Mouse (Mus musculus) stomach, embryonic 16.5 days (tissue): Measurements from ENCODE around the gene Parvb. TPM values are rescaled to one million over a fixed set of nuclear protein-coding genes. Genes with fewer than 3 reads are reported as not detected.
A peak's percentile ranks its signal among the peaks of the same experiment; 100 is the strongest.

Source experiments
- ATAC-seq: fragments of 200-750 bp; cut with Nextera tagmentation; 2 replicates; pipeline ENCODE4 v1.8.0; 2017; ENCODE audit warnings: moderate number of reproducible peaks, moderate TSS enrichment; ENCODE audit not compliant: insufficient read depth, low FRiP score
- H3K27ac ChIP-seq: fragments of 300-500 bp; sonication (generic); 2 replicates; pipeline ENCODE4 v1.5.1; 2014; ENCODE audit warnings: low read length
- H3K27me3 ChIP-seq: fragments of 300-500 bp; sonication (generic); 2 replicates; pipeline ENCODE4 v1.6.1; 2014; ENCODE audit warnings: low read length, control low read depth, mixed read lengths; ENCODE audit not compliant: control insufficient read depth, insufficient read depth
- H3K36me3 ChIP-seq: fragments of 300-500 bp; sonication (generic); 2 replicates; pipeline ENCODE4 v1.6.1; 2014; ENCODE audit warnings: low read length; ENCODE audit not compliant: control insufficient read depth, insufficient read depth
- H3K4me1 ChIP-seq: fragments of 300-500 bp; sonication (generic); 2 replicates; pipeline ENCODE4 v1.6.1; 2014; ENCODE audit warnings: low read length, control low read depth, mixed read lengths; ENCODE audit not compliant: control insufficient read depth, insufficient read depth
- H3K4me2 ChIP-seq: fragments of 300-500 bp; sonication (generic); 2 replicates; pipeline ENCODE4 v1.6.1; 2014; ENCODE audit warnings: low read depth, low read length, mixed read lengths
- H3K4me3 ChIP-seq: fragments of 300-500 bp; sonication (generic); replicated peaks from 2 replicates; pipeline ENCODE4 v1.5.1; 2014; ENCODE audit warnings: mild to moderate bottlenecking, low read length
- H3K9ac ChIP-seq: fragments of 300-500 bp; sonication (generic); 2 replicates; pipeline ENCODE4 v1.6.1; 2014; ENCODE audit warnings: low read length
- H3K9me3 ChIP-seq: fragments of 300-500 bp; sonication (generic); replicated peaks from 2 replicates; pipeline ENCODE4 v1.6.1; 2016; ENCODE audit warnings: low read length, control low read depth; ENCODE audit not compliant: control insufficient read depth
- WGBS: fragments of 180-500 bp; shearing (Covaris S2); extraction: QIAGEN DNeasy Blood & Tissue Kit; methylation state at CpG from one replicate; pipeline ENCODE4 v1.1.7; 2014; 5-methylcytosine and 5-hydroxymethylcytosine counted together
- polyA plus RNA-seq: library from polyadenylated mRNA; unstranded; fragments of >200 nt; fragmentation: Nextera tagmentation; extraction: Ambion mirVana; gene quantifications from 2 replicates; pipeline ENCODE4 v1.2.1, GENCODE M21; 2015

The Parvb gene
- 2.7 and 3.2 TPM in 2 replicates for polyA plus RNA-seq

DNA sequence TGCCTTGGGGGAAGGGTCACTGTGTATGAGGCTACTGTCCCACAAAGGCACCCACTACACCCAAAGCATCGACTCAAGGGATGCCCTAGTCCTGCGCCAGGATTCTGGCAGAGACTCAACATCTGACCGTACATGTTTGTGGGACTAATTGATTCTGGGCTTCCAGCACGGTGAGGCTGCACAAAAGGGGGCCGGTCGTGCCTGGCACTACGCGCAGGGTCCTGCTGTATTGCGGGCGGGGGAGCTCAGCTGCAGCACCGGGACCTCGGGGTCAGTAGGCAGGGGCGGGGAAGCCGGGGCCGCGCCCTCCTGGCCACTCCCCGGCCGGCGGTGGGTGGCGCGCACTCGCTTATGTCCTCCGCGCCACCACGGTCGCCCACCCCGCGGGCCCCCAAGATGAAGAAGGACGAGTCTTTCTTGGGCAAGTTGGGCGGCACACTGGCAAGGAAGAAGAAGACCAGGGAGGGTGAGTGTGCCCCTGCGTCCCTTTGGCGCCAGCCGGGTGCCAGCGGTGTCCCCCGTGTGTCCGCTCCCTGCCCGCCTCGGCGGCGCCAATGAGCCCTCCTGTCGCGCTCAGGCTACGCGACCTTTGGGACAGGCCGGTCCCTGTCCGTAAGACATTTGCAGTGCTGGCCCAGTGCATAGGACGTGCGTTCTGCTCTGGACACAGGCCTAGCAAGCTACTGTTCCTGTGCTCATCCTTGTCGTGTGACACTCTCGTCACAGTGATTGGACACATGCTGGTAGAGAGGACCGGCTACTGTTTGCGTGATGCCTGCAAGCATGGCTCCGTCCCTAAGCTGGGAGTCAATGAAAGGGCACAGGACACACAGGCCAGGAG is at the start of gene Parvb:
Gene Parvb, plus strand, starts transcription at position 323 of the 841 bp plus-strand sequence.
- Histone ChIP-seq H3K27ac (peak within 1 kb of the TSS; percentile 27; the same call in 1 of the 2 replicates), H3K36me3 (no peaks in the 10 kb centered on the region), H3K4me1 (peaks cover 18% of the 10 kb centered on the region), H3K9ac (peak within 1 kb of the TSS; percentile 69), H3K4me3 (peak within 1 kb of the TSS; percentile 55), H3K9me3 (no peaks in the 10 kb centered on the region), H3K4me2 (peak within 1 kb of the TSS; percentile 88), H3K27me3 (no peaks in the 10 kb centered on the region; the same call in 1 of the 2 replicates)
- 2% methylated on average over 46 of the region's 53 CpGs for WGBS
- ATAC-seq, result peak; percentile 48

DNA sequence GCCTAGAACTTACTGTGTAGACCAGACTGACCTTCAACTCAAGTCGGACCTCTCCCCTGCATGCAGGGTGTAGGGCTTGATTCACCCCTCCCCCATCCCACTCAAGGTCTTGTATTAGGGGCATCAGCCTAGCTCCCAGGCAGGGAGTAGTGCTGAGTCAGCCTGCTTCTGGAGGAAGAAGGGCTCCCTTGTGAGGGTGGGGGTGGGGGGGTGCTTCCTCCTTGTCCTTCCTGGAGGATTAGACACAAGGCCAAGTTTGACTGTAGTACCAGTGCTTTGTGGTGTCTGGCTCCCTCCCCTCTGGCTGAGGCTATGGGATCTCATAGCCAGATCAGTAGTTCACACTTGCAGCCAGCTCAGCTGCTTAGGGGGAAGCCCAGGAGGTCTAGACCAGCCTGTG is 47.9 kb upstream of the Parvb start:
- no peaks in the 10 kb centered on the region for H3K27me3 ChIP-seq
- WGBS, result 18% methylated on average over 1 of the region's 1 CpGs

DNA sequence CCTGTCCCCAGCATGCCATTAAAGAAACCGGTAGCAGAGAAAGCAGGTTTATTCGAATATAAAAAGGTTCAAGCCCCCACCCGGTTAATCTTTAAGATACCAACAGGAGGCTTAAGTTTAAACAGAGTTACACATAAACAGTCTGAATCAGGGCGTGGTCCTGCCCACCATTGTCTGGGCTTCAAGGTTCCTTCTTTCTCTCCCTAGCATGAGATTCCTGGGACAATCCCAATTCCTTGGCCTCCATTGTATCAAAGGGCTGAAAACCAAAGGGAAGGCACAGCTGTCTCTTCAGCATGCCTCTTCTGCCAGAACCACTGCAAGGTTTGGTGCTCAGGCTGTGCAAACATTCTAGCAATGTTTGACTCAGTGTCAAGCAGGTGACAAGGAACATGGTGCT is 45.6 kb upstream of the Parvb start:
- H3K4me3 ChIP-seq, result no peak overlapping the region
- H3K27me3 ChIP-seq, result no peaks in the 10 kb centered on the region
- no peak overlapping the region for H3K4me2 ChIP-seq
- ATAC-seq, result no peak
- whole genome bisulfite sequencing, result 51% methylated on average over 4 of the region's 4 CpGs
- no peak overlapping the region for H3K27ac ChIP-seq
- H3K9me3 ChIP-seq, result no peaks in the 10 kb centered on the region
- H3K4me1 ChIP-seq, result no peaks in the 10 kb centered on the region
- no peak overlapping the region for H3K9ac ChIP-seq
- no peaks in the 10 kb centered on the region for H3K36me3 ChIP-seq

More for the DNA sequence above, 47.9 kb upstream of the Parvb start:
- no peak overlapping the region for H3K9ac ChIP-seq
- 0 out of 2 replicates have a peak, but pooled peaks have one; percentile 17 for ATAC-seq
- no peaks in the 10 kb centered on the region for H3K36me3 ChIP-seq
- H3K27ac ChIP-seq, result no peak overlapping the region
- no peak overlapping the region for H3K4me3 ChIP-seq
- no peaks in the 10 kb centered on the region for H3K9me3 ChIP-seq
- H3K4me1 ChIP-seq, result no peaks in the 10 kb centered on the region
- no peak overlapping the region for H3K4me2 ChIP-seq

DNA sequence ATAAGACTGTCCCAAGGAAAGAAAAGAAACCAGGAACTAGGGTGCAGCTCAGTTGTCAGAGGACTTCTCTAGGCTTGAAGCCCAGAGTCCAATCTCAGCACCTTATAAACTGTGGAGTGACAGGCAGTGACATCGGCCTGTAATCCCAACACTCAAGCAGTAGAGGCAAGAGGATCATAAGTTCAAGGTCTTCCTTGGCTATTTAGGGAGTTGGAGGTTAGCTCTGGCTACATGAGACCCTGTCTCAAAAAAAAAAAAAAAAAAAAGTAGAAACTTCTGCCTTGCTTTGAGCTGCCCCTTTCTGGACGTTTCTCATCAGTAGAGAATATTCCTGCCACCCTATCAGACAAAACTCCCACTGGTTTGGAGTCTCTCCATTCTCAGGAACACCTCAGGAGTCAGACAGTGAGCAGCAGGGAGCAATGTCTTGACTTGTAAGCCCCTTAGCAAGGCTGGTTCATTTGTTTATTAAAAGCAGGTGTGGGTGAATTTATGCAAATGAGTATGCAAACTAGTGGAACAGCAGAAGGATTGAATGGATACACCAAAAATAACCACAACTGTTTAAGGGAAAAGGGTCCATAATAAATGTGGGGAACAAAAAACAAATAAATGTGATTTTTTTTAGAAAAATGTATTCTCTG is 42.8 kb upstream of the Parvb start:
- H3K27me3 ChIP-seq, result no peaks in the 10 kb centered on the region
- no peak overlapping the region for H3K4me3 ChIP-seq
- no peak overlapping the region for H3K4me2 ChIP-seq

DNA sequence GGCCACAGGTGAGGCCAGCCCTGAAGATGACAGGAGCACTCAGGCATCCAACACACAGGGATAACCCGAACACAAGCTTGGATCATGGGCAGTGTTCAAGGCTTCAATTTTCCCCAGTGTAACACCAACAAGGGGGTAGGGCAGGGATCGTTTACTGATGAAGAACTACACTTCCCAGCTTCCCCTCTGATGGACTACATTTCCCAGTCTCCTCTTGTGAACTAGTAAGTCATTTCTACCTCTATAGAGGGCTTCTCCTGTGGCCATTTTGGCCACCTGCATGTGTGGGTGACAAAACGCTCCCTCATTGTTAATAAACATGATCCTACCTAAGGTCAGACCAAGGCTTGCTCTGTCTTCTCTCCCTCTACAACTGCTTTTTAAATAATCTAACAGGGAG is 42.0 kb upstream of the Parvb start:
- WGBS, result 48% methylated on average over 3 of the region's 3 CpGs
- ATAC-seq, result no peak
- no peak overlapping the region for H3K4me3 ChIP-seq

More for the DNA sequence above, 42.8 kb upstream of the Parvb start:
- no peak for ATAC-seq
- 58% methylated on average over 2 of the region's 2 CpGs for WGBS
- Histone ChIP-seq H3K4me1 (0 out of 2 replicates have a peak, but pooled peaks cover 5% of the 10 kb centered on the region), H3K9ac (no peak overlapping the region), H3K36me3 (no peaks in the 10 kb centered on the region), H3K9me3 (no peaks in the 10 kb centered on the region), H3K27ac (no peak overlapping the region)

DNA sequence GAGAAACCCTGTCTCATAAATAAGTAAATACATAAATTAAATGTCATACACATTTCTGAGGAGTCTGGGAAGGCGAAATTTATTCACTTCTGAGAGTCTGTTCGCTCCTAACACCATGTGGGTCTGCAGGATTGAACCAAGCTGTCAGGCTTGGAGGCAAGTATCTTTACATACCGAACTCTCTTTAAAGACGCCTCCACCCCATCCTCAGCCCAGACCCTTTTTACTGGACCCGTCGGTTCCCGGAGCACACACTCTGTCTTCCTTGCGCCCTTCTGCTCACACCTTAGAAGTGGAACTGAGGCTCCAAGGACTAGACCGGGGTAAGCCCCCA is 40.2 kb upstream of the Parvb start:
- 2% methylated on average over 9 of the region's 9 CpGs for WGBS
- no peak for ATAC-seq
- H3K27me3 ChIP-seq, result no peaks in the 10 kb centered on the region

More for the DNA sequence above, 42.0 kb upstream of the Parvb start:
- Histone ChIP-seq H3K27me3 (no peaks in the 10 kb centered on the region), H3K4me1 (0 out of 2 replicates have a peak, but pooled peaks cover 5% of the 10 kb centered on the region), H3K9me3 (no peaks in the 10 kb centered on the region), H3K9ac (no peak overlapping the region), H3K36me3 (no peaks in the 10 kb centered on the region), H3K4me2 (no peak overlapping the region), H3K27ac (no peak overlapping the region)

GRCm38 (mm10) chr15:84192058-84192791 is 39.6 kb upstream of the Parvb start, which contains the start of gene Samm50:
TSS of gene Samm50 (plus strand) at chr15:84192241.
- no peaks in the 10 kb centered on the region for H3K9me3 ChIP-seq
- 0 out of 2 replicates have a peak, but pooled peaks cover 5% of the 10 kb centered on the region for H3K4me1 ChIP-seq
- WGBS, result 3% methylated on average over 48 of the region's 48 CpGs
- peak; percentile 98 for ATAC-seq
- peak within 1 kb of the TSS; percentile 94 for H3K9ac ChIP-seq
- peak within 1 kb of the TSS; percentile 94 for H3K4me3 ChIP-seq
- no peaks in the 10 kb centered on the region for H3K27me3 ChIP-seq
- H3K27ac ChIP-seq, result peak within 1 kb of the TSS; percentile 95
- H3K4me2 ChIP-seq, result peak within 1 kb of the TSS; percentile 77
- H3K36me3 ChIP-seq, result 0 out of 2 replicates have a peak, but pooled peaks cover 6% of the 10 kb centered on the region

More for the DNA sequence above, 40.2 kb upstream of the Parvb start:
- peak overlapping the region; percentile 95 for H3K27ac ChIP-seq
- H3K9me3 ChIP-seq, result no peaks in the 10 kb centered on the region
- peak overlapping the region; percentile 77 for H3K4me2 ChIP-seq
- 0 out of 2 replicates have a peak, but pooled peaks cover 5% of the 10 kb centered on the region for H3K4me1 ChIP-seq
- H3K9ac ChIP-seq, result peak overlapping the region; percentile 84
- H3K4me3 ChIP-seq, result peak overlapping the region; percentile 94
- H3K36me3 ChIP-seq, result 0 out of 2 replicates have a peak, but pooled peaks cover 4% of the 10 kb centered on the region

GRCm38 (mm10) chr15:84196486-84197165 is 35.2 kb upstream of the Parvb start:
- no peak for ATAC-seq
- H3K9me3 ChIP-seq, result no peaks in the 10 kb centered on the region
- H3K27me3 ChIP-seq, result no peaks in the 10 kb centered on the region
- H3K36me3 ChIP-seq, result peaks cover 30% of the 10 kb centered on the region
- H3K9ac ChIP-seq, result no peak overlapping the region
- 0 out of 2 replicates have a peak, but pooled peaks cover 5% of the 10 kb centered on the region for H3K4me1 ChIP-seq
- 84% methylated on average over 8 of the region's 8 CpGs for whole genome bisulfite sequencing
- H3K4me3 ChIP-seq, result no peak overlapping the region
- no peak overlapping the region for H3K27ac ChIP-seq
- no peak overlapping the region for H3K4me2 ChIP-seq
